Mouse (Mus musculus) thymus, postnatal 4 days (tissue): ENCODE results near the gene Capn8.
A peak's percentile ranks its signal among the peaks of the same experiment; 100 is the strongest.

Source experiments
- DNase-seq: peaks from one replicate; pipeline ENCODE4 v3.0.0; 2021

Capn8 gene

GRCm38 (mm10) chr1:182564408-182565120 is at the start of gene Capn8:
Gene Capn8 (plus strand): TSS chr1:182565007.
- peak; percentile 60 for DNase-seq

GRCm38 (mm10) chr1:182516758-182517676 is 47.8 kb upstream of the Capn8 start, which contains the start of gene Capn2:
Gene Capn2 (minus strand): TSS chr1:182517608.
- DNase-seq: peak; percentile 90

GRCm38 (mm10) chr1:182517677-182518011 is 47.2 kb upstream of the Capn8 start:
- DNase-seq: no peak

- no peak for DNase-seq
Measured at GRCm38 (mm10) chr1:182518143-182518680, 46.6 kb upstream of the Capn8 start.

DNA sequence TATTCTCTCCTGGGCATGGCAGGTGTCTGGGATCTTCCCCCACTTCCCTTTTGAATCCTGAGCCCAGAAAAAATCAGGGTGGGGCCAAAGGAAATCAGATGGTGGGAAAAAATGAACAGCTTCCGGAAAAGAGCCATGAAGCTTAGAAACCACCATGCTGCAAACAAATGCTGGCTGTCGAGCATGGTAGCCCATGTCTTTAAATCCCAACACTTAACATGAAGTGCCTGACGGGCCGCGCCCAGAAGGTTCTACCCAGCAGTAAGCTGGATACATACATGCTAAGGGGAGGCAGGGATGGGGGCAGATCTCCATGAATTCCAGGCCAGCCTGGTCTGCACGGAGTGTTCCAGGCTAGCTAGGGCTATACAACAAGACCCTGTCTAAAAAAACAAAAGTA is 46.0 kb upstream of the Capn8 start:
- no peak for DNase-seq

- DNase-seq: no peak
Measured at GRCm38 (mm10) chr1:182519341-182519740, 45.5 kb upstream of the Capn8 start.

- peak; percentile 73 for DNase-seq
Measured at GRCm38 (mm10) chr1:182520091-182520937, 44.5 kb upstream of the Capn8 start.

- peak; percentile 34 for DNase-seq
Measured at GRCm38 (mm10) chr1:182520938-182521500, 43.8 kb upstream of the Capn8 start.

DNA sequence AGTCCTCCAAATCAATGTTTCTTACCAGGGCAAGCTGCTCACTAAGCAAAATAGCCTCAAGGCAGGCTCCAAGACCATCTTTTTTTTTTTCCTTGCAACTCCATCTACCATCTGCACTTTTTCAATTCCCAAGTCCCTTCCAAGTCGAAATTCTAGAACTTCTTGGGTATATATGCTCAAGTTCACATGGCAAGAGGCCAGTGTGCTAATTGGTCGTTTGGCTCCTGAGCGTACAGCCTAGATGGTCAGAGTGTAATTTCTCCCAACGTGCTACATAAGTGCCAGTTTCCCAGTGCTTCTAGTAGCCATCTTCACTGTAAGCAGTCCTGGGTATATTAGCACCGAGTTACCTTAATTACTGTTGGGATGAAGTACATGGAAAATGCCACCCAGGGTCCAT is 41.8 kb upstream of the Capn8 start:
- DNase-seq: no peak

GRCm38 (mm10) chr1:182523692-182524091 is 41.1 kb upstream of the Capn8 start:
- DNase-seq: no peak

DNA sequence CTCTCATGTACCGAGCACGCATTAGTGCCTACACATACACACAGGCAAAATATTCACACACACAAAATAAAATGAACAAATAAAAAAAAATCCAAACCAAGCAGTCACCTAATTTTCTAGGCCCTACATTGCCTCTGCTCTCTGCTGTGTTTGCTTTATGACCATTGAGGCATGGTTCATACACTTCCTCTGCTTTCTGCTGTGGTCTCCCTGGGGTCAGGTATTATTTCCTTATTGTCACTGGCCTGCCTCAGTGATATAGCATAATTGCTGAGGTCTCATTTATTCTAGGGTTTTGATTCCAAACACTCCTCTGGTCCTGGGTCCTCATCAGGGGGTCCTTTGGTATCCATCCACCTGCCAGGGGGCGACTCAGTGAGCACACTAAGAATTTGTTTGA is 39.2 kb upstream of the Capn8 start:
- no peak for DNase-seq

GRCm38 (mm10) chr1:182527261-182527766 is 37.5 kb upstream of the Capn8 start:
- DNase-seq: no peak

DNA sequence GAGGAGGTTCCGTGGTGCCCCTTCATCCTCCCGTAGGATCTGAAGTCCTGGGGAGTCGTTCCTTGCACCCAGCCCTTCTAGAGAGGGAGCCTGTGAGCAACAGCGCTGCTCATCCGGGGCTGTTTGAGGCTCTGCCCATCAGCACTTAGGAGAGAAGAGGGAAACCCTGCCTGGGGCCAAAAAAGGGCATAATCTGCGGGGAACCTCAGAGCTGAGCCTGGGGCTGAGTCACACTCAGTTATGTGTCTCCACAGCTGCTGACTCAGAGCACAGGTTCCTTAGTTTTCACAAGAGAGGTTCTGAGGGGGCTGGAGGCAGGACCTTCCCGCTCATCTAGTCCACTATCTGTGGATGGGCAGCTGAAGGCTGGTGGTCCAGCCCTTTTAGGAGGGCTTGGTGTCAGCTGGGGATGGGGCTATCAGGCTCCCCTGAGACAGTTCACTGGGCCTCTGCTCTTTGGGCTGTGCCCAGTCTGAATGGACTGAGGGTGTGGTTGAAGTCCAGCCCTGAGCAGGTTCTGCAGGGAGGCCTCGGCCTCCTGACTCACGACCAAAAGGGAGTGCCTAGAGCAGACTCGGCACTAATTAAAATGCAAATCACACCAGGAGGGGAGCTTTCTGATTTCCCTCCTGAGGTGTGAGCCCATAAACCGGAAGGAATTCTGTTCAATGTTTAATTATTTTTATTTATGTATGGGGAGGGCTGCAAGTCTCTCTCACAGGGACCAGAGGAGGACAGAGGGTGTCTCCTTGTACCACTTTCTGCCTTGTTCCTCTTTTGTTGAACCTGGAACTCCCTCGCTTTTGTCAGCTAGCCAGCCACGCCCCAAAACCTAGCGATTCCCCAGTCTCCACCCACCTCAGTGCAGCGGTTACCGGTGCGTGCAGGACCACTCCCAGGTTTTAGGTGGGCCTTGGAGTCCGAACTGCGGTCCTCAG is 36.6 kb upstream of the Capn8 start:
- DNase-seq: peak; percentile 54

GRCm38 (mm10) chr1:182533583-182533982 is 31.2 kb upstream of the Capn8 start:
- no peak for DNase-seq

DNA sequence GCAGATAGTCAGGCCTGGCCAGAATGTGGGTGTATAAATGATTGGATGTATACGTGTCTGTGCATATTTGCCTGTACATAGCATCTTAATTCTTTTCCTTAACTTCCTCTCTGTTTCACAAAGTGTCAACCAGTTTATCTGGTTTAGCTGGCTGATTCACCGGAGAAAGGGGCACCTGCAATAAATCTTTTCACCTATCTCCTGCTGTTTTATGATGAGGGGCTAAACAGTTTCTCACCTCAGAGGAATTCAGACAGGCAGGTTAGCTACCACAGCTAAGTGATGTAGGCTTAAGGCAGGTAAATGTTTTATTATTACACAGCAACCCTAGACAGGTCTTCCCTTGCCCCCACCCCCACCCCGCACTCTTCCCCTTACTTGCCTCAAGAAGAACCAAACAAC is 29.7 kb upstream of the Capn8 start:
- DNase-seq: no peak

- peak; percentile 70 for DNase-seq
Measured at GRCm38 (mm10) chr1:182539023-182539940, 25.5 kb upstream of the Capn8 start.

- DNase-seq: no peak
Measured at GRCm38 (mm10) chr1:182542110-182542509, 22.7 kb upstream of the Capn8 start.

DNA sequence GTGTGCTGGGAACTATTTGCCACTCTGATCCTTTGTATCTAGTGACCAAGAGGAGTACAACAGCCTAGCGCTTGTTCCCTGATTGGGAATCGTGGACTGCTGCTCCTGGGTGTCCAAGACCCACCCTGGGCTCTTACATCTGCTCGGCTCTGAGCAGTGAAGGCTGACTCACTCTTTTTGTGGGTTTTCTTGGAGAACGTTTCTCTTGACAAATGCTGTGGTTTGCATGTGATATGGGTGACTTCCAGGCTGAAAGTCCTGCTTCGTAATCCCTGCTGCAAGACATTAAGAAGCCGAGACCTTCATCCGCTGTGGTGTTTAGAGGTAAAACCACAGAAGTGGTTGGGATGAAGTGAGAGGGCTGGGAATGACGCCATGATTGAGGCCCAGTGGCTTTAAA is 21.7 kb upstream of the Capn8 start:
- no peak for DNase-seq

- no peak for DNase-seq
Measured at GRCm38 (mm10) chr1:182543906-182544305, 20.9 kb upstream of the Capn8 start.

GRCm38 (mm10) chr1:182550761-182551160 is 14.0 kb upstream of the Capn8 start:
- no peak for DNase-seq
